Mouse (Mus musculus) erythroid progenitor cell, adult 5-6 weeks (primary cell): ENCODE results near the gene Grem2. TPM values are rescaled to one million over a fixed set of nuclear protein-coding genes. Genes with fewer than 3 reads are reported as not detected.

Experiments used
- ATAC-seq: replicated peaks from 2 replicates; pipeline ENCODE4 v1.8.0; 2016; ENCODE audit warnings: moderate number of reproducible peaks, mild to moderate bottlenecking, moderate TSS enrichment, inconsistent platforms; ENCODE audit not compliant: poor library complexity, low FRiP score, severe bottlenecking
- total RNA-seq, 2 experiments: library from RNA; stranded (forward) in 1 of 2; stranded (reverse) in 1 of 2; fragments of 150-400 nt in 1 of 2; fragments of 186-747, 209-891 nt in 1 of 2; gene quantifications; 2 replicates each; pipeline versions ENCODE4 v1.2.3 to v1.2.4; 2015 to 2017; ENCODE audit warnings: low replicate concordance in 2 of 2

Gene Grem2
- total RNA-seq, 2 experiments from 2014 or later: not detected

GRCm38 (mm10) chr1:174826562-174826961, 95.1 kb downstream of the Grem2 start:
- no peak for ATAC-seq

GRCm38 (mm10) chr1:174811846-174812245, 109.8 kb downstream of the Grem2 start:
- ATAC-seq: no peak

GRCm38 (mm10) chr1:174788617-174789016, 133.0 kb downstream of the Grem2 start:
- no peak for ATAC-seq
